ENCODE assay signal across 19 mouse cellular contexts in the genomic region with DNA sequence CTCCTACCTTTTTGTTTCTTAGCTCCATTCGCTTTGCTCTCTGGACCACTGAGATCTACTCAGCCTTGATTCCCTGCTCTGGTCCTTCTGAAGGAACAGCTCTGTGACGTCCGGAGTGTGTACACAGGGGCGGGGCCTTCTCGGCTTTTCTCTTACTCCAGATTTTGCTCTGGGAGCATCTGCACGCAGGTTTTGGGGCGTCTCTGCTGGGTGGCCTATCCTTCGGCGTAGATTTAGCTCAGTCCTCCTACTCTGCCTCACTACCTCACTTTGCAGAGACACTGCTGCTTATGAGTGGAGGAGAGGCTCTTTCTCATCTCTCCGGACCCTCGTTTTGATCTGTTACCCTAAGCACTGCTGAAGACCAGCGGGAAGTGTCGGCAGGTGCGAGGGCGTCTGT.
"Had no signal": no experiment of that assay in that cellular context is flagged by ENCODE, and none has a peak within 500 bp of the region (broad histone marks: within the 10 kb centered on the region; RNA-seq: fewer than 3 reads in every experiment).

No protein-coding gene starts in this region.

- H3K36me3 ChIP-seq: midbrain, embryonic 10.5 days; midbrain, embryonic 12.5 days; neural tube, embryonic 13.5 days; neural tube, embryonic 15.5 days had no signal

- H3K4me3 ChIP-seq: midbrain, embryonic 10.5 days; midbrain, embryonic 12.5 days; myocyte; neural tube, embryonic 13.5 days; neural tube, embryonic 15.5 days had no signal

- H3K4me1 ChIP-seq: midbrain, embryonic 10.5 days; midbrain, embryonic 12.5 days; neural tube, embryonic 13.5 days; neural tube, embryonic 15.5 days had no signal

- H3K4me2 ChIP-seq: lung, embryonic 14.5 days; midbrain, embryonic 12.5 days; neural tube, embryonic 13.5 days; neural tube, embryonic 15.5 days had no signal

- H3K27me3 ChIP-seq: midbrain, embryonic 12.5 days; neural tube, embryonic 13.5 days; neural tube, embryonic 15.5 days had no signal

- DNase-seq: lung, adult 18-20 months; lung, embryonic 14.5 days; lung, postnatal 10 days; lung, postnatal 4 days; midbrain, embryonic 14.5 days; retina, postnatal 1 day; right cerebral cortex, adult 18-20 months; right cerebral cortex, postnatal 25 days; right cerebral cortex, postnatal 4 days; spleen, adult 18-20 months; thymus, adult 18-20 months; thymus, postnatal 14 days; thymus, postnatal 36 days had no signal

- H3K9ac ChIP-seq: lung, embryonic 14.5 days; midbrain, embryonic 12.5 days; neural tube, embryonic 13.5 days; neural tube, embryonic 15.5 days had no signal

- ATAC-seq: midbrain, embryonic 16.5 days had no signal

- H3K27ac ChIP-seq: midbrain, embryonic 10.5 days; midbrain, embryonic 12.5 days; neural tube, embryonic 13.5 days; neural tube, embryonic 15.5 days had no signal

- H3K9me3 ChIP-seq: midbrain, embryonic 10.5 days; midbrain, embryonic 12.5 days; neural tube, embryonic 13.5 days; neural tube, embryonic 15.5 days had no signal
